Mouse (Mus musculus) heart, postnatal 25 days (tissue): ENCODE results near the gene Fam206a. TPM values are rescaled to one million over a fixed set of nuclear protein-coding genes. Genes with fewer than 3 reads are reported as not detected.

ENCODE experiments used
- DNase-seq: peaks from one replicate; pipeline ENCODE4 v3.0.0; 2022; ENCODE audit warnings: low spot score
- intact Hi-C: fragments of 180-260 bp; cut with DNase I; formaldehyde crosslinking; loops from one replicate; pipeline ENCODE4 v1.15.1; 2025
- total RNA-seq, 2 experiments: library from RNA; stranded (reverse); gene quantifications; 2 replicates each; pipeline ENCODE4 v1.2.3; 2021

Gene Fam206a
- total RNA-seq = 1 to 10 TPM; 2.2 TPM

DNA sequence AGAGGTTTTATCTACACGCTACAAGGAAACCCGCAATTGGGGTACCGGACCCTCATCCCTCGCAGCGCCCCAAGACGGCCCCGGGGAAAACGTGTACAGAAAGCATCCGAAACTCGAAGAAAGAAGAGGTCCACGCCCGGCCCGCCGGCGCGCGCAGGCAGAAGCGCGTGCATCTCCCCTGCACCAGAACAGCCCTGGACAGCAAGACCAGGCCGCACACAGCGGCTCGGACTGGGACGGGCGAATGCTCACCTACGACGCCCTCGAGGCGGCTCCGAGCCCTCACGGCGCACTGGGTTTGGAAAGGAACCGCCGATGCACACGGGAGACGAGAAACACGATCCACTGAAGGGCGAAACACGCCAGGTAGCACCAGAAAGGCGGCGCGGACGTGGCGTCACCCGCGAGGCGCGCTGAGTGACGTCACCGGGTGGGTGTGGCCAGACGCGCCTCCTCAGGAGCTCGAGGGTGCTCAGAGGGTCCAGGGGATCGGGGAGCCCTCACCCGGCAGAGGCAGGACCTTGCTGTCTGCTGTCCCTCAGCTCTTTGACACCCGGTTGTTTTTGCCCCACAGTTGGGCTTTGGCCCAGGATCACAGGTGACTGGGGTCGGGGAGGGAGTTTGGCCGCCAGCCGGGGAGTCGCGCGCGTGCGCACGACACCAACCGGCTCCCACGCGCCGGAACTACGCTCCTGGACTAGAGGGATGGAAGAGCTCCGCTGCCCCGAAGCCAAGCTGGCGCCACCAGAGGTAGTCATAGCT, at the start of gene Fam206a, which contains the start of gene Elp1:
Gene Fam206a (plus strand): TSS at position 439 of the 762 bp plus-strand sequence.
Gene Elp1 (minus strand): TSS at position 425 of the 762 bp plus-strand sequence.
- DNase-seq = peak; percentile 84
- intact Hi-C loops = no loop called here

DNA sequence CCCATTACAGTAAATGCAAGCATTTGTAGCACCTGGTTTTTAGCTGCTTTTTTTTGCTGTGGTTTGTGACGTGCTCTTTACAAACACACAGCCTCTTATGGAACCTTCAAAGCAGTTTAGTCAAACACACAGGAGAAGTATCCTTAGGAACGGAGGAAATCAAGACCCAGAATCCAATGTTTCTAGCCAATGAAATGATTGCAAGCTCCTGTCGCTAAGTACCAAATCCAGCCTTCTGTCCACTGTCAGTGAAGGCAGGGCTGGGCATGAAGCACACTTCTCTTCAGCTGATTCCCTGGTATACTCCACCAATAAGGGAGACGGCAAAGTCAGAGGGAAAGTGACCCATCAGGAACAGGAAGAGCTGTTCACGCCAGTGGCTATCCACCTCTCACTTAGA, 46.1 kb upstream of the Fam206a start:
- no peak for DNase-seq

DNA sequence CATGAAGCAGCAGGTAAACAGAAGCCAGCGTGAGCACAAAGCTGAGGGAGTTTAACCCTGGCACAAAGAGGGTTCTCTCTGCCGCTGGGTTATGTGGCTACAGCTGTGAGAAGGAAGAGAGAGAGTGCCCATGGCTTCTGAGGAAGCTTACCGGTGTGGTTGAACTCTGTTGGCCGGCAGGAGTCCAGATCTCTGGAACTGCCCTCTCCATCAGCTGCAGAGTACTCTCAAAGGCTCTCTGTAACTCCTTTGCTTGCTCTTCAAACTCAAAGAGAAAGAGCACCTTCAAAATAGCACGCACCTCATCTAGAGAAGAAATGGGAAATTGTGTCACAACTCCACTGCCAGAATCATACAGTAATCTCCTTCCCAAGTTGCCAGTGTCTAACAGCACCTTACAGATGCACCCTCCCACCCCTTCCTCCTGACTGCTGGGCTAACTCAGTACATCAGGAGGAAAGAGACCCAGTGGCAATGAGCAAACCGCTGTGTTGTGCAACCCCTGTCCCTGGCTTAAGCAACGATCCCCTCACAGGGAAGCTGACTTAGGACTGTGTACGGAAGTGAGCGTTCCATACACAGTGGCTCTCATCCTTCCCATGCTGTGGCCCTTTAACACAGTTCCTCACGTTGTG, 45.1 kb upstream of the Fam206a start:
- no peak for DNase-seq
- intact Hi-C loops = no loop called here

More for the DNA sequence above, 46.1 kb upstream of the Fam206a start:
- intact Hi-C loops = no loop called here

DNA sequence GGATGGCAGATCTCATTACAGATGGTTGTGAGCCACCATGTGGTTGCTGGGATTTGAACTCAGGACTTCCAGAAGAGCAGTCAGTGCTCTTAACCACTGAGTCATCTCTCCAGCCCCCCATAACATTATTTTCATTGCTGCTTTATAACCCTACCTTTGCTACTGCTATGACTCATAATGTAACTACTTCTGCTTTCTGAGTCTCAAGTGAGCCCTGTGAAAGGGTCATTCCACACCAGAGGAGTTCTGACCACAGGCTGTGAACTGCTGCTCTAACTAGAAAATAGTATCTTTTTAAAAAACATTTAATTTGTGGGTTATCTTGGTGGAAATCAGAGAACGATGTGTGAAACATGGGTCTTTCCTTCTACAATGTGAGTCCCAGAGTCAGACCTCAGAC, 44.5 kb upstream of the Fam206a start:
- intact Hi-C loops = no loop called here
- DNase-seq = no peak

DNA sequence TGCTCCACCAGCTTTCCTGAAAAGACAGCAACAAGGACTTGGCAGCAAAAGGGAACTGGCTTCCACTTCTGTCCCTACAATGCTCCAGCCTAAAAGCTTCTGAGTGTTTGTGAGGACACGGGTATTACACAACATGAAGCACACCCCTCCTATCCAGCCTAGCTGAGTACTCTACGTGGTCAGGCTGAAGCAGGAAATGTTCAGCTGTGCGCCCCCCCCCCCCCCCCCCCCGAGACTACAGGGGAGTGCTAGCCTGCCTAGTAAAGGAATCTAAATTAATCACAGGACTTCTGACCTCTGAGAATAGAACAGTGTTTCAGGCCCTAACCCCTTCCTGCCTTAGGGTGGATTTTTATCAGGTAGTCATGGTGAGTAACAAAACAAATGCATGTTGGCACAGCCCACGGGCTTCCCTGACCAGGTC, 34.3 kb upstream of the Fam206a start:
- peak; percentile 15 for DNase-seq

DNA sequence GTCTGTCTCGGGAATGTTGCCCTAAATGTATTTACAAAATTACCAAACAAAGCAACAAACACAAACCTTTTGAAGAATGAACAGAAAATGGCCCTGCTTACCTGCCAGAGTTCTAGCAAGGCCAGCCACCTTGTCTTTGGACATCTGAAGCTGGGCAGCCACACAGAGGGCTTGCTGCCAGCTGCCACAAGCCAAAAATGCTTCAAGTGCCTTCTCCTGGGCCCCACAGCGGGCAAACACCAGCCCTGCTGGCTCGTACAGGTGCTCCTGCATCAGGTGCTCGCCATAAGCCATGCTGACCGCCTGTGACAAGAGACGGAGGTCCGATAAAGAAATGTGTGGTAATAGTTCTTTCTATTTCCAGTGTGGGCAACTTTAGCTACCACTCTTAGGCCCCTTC, 33.2 kb upstream of the Fam206a start:
- intact Hi-C loops = no loop called here
- DNase-seq = peak; percentile 10

More for the DNA sequence above, 34.3 kb upstream of the Fam206a start:
- intact Hi-C loops = no loop called here

DNA sequence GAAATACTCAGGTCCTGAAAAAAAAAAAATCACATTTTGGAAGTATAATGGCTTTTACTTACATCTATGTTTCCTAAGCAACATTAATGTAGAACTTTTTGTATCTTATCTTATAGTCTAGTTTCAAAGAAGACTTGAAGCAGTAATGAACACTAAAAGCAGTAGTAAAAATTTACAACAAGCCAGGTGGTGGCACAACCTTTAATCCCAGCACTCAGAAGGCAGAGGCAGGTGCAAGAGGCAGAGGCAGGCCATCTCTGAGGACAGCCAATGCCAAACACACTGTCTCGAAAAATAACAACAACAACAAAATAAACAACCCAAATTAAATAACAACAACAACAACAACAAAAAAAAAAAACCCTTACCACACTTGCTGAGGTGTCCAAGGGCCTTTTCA, 31.1 kb upstream of the Fam206a start:
- intact Hi-C loops = no loop called here
- no peak for DNase-seq

DNA sequence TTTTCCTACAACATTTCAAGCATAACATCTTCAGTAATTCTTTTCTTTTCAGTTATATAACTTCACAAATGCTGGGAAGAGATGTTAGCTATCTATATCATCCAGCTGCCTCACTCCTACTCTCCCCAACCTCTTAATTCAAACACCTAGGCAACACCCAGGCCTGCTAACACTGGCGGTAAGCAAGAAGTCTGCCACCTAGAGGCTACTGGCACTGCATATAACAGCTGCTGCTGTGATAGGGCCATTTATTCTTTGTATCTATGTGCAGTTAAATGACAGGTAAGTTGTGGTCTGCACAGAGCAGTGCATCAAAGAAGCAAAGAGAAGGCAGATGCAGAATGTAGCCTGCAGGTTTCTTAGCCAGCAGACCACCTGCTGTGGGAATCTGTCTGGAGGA, 10.8 kb upstream of the Fam206a start:
- no peak for DNase-seq
- intact Hi-C loops = no loop called here

DNA sequence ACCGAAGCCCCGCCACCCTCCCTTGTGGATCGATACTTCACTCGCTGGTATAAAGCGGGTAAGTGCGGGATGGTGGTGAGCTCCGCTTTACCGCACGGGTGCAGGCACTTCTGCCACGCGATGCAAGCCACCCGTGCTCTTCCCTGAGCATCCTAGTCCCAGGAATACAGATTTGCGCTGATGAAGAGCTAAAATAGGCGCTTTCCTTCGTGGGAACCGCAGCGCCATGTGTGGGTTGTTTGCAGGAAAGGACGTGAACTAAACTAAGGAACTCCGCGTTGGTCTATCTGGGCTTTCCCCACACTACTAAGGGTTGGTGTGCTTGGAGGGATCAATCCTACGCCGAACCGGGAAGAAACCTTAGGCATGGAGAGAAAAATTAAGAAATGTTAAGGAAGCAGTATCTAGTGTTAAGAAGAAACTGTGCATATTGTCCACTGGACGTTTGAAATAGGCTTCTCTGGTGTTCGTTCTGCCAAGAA, 565 bp downstream of the Fam206a start:
- intact Hi-C loops = no loop called here
- DNase-seq = no peak

DNA sequence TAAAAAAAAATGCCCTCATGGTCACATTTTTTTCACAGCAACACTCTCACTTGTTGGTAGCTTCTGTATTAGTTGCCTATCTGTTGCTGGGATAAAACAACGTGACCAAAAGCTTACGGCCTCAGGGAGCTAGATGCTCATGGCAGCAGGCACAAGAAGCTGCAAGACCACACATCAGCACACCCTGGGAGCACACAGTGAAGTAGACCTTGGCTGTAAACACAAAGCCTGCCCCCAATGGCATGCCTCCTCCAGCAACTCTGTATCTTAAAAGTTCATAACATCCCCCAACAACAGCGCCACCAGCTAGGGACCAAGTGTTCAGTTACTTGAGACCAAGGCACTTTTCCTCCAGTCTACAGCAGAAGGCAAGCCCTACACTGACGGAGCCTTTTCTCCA, 6.9 kb downstream of the Fam206a start:
- intact Hi-C loops = no loop called here
- DNase-seq = no peak

DNA sequence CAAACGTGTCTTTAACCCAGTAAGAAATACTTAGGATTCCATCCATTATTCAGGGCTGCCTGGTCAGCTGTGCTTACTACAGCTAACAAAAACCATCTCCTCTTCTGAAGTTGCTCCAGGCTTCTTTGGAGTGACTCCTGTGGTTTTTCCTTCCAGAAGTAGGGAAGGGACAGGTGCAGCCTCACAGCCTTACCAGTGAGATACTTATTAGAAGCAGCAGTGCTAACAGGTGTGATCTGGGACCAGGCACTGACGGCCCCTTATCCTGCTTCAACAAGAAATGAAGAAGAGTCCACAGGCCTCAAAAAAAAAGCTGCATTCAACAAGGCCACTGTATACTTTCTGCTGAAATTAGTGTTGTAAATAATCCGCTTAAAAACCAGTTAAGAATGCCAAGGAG, 9.5 kb downstream of the Fam206a start:
- intact Hi-C loops = no loop called here

DNA sequence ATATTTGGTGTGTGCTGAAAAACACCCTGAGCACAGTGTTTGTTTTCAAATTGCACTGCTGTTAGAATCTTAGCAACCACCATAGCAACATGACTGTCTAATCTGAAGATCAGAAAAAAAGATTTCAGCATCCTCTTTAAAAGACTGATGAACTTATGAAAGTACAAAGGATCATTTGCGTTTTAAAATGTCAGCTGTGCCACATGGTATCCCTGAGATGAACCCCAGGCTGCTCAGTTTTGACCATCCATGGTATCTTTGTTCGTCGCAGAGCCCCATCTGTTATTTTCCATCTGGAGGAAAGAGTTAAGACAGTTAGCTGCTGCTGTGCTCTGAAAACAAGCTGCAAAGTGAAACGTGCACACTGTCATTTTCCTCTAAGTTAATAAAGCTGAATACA, 10.0 kb downstream of the Fam206a start:
- no peak for DNase-seq
- intact Hi-C loops = no loop called here

More for the DNA sequence above, 9.5 kb downstream of the Fam206a start:
- no peak for DNase-seq

DNA sequence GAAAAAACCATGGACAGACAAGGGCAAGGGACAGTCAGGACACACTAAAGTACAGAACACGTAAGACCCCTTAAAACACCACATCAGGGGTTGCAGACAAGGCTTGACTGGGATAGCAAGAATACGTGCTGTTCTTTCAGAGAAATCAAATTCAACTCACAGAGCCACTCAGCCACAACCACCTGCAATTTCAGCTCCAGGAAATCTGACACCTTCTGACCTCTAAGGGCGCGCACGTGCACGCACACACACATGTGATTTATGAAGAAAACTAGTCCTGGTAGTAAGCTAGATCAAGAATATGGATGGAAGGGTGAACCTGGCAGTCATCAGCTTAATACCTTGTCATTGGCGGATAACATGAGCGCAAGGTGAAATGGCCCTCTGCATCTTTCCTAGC, 13.0 kb downstream of the Fam206a start:
- intact Hi-C loops = no loop called here
- DNase-seq = no peak

DNA sequence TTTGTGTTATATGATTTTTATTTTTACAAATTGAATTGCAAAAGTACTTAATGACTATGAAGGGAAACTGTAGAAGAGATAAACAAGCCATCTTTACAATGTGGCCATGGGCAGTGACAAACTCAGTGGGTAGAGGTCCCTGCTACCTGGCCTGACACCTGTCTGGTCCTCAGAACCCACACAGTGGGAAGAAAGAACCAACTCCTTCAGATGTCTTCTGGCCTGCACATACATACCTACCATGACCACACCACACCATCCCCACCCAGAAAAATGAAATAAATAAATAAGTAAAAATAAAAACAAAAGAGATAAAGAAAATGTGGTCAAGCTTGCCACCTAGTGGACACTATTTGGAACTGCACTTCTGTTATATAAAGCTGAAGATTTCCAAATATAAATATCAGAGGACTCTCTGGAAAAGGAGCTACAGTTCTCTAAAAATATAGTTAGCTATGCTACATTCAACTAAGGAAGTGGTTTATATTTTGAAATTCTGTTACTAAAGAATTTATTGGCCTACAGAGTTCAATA, 17.9 kb downstream of the Fam206a start:
- no peak for DNase-seq
- intact Hi-C loops = no loop called here

DNA sequence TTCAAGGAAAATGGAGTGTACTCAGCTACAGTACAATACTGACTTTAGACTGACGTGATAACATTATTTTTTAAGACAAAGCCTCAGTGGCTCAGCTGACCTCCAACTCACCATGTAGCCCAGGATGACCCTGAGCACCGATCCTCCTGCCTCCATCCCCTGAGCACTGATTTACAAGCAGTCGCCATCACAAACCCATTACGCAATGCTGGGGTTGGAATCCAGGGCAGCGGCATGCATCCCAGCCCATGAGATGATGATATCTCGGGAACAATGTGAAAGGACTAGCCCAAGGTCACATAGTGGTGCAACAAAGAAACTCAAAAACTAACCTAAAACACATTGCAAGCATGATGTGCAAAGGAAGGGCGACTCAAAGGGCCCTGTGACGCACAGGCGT, 22.1 kb downstream of the Fam206a start:
- intact Hi-C loops = no loop called here

DNA sequence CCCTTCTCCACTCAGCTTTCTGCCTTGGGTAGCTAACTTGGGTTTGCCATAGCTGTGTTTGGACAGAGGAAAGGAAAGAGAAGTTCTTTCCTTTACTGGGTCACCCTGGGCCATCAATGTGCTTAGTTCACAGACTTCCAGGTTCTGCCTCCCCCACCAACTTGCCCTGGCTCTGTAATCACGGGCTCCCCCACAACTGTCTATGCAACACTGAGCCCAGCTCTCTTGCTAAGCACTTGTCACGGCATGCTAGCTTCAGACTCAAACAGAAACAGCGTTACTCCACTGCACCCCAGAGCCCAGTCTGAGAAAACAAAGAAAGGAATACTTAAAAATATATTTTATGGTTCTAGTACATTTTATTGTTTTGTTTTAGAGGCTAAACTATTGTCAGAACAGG, 26.8 kb downstream of the Fam206a start:
- intact Hi-C loops = no loop called here
- no peak for DNase-seq

More for the DNA sequence above, 22.1 kb downstream of the Fam206a start:
- DNase-seq = no peak

DNA sequence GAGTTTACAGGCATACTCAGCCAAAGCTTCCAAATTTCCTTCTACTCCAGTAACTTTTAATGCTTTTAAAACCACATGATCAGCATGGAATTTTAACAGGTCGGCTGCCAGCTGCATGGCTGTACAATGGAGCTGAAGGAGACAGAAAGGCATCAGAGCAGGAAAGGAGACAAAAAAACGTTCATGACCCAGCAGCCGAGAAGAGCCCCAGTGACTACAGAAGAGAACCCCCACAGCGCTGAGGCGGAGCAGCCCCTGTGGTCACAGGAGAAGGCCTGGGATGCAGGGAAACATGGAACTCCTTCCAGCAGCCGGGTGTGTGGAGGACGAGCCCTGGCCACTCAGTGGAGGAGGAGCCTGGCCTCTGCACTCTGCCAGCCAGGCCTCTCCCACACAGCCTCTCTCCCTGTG, 27.4 kb downstream of the Fam206a start:
- DNase-seq = peak; percentile 34
- intact Hi-C loops = no loop called here

DNA sequence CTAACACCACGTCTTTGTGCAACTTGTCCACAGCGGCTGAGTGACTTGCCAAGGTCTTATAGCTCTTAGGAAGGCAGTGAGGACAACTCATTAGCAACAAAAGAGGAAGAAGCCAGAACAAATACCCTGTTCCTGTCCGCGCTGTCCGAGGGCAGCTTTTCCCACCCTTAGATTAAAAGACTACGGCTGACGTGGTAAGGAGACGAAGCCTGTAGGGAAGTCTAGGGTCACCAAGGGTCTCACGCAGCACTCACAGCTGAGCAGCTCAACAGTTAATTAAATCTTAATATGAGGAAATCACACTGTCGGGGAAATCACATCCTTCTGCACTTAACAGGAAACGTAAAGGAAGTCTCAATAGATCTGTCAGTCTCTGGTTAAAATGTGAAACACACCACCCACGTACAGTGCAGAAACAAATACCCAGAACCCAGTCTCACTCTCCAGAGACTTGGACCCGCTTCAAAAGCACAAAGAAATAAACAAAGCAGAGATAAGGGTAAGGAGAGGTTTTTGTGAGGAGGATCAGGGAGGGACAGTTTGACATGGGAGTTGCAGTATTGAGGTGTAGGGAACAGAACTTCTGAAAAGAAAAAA, 29.0 kb downstream of the Fam206a start:
- intact Hi-C loops = no loop called here
- DNase-seq = no peak

DNA sequence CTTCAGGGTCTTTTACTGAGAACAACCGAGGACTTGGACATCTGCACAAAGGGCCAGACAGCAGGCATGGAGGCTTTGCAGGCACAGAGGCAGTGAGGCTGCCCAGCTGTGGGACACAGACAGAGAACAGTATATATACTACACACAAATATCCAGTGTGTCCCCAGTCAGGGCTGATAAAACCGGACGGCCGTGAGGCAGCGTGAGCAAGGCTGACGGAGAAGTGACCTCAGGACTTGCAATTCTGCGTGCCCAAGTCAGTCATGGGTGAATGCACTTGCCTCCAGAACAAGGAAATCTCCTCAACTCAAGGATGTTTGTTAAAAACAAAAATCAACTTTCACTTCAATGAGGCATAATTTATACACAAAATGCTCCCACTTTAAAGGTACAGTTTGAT, 29.9 kb downstream of the Fam206a start:
- intact Hi-C loops = no loop called here
- no peak for DNase-seq

DNA sequence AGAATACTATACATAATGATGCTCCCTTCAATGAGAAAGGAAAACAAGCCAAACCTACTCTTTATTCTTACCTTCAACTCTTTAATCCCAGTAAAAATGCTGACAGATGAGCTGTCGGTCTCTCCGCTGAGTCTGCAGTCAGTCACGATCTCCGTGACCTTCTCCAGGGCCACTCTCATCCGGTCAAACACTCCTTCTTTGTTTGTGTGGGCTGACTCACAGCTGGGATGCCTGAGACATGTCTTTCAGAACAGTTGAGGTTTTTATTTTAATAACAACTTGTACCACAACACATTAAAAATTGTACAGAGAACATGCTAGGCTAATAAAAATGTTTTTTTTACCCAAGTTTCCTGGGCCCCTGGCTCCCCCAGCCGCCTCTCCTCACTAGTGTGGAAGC, 35.5 kb downstream of the Fam206a start:
- intact Hi-C loops = no loop called here
- no peak for DNase-seq

DNA sequence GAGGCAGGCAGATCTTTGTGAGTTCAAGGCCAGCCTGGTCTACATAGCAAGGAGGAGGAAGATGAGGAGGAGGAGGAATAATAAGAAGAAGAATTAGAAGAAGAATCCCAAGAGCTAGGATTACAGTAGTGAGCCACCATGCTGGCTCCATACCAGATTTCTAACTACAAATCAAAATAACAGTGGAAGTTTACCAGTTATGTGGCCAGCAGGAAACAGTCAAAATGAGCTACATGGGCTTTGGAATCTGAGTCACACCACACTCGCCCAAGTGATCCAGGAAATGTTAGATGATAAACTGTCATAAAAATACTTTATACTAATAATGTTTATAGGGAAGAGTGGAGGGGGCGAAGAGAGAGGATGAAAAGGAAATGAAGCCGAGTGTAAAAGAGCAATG, 38.2 kb downstream of the Fam206a start:
- DNase-seq = no peak
- intact Hi-C loops = no loop called here
